Mouse (Mus musculus) CH12F3 (cell line): ENCODE measurements around the gene Adcy9.

Experiments
- in situ Hi-C: fragments of 300-500 bp; cut with MboI; formaldehyde crosslinking; loops from 2 replicates; pipeline ENCODE4 v1.14.3; 2020; ENCODE audit warnings: low sequenced_read_pairs

Adcy9 gene

DNA sequence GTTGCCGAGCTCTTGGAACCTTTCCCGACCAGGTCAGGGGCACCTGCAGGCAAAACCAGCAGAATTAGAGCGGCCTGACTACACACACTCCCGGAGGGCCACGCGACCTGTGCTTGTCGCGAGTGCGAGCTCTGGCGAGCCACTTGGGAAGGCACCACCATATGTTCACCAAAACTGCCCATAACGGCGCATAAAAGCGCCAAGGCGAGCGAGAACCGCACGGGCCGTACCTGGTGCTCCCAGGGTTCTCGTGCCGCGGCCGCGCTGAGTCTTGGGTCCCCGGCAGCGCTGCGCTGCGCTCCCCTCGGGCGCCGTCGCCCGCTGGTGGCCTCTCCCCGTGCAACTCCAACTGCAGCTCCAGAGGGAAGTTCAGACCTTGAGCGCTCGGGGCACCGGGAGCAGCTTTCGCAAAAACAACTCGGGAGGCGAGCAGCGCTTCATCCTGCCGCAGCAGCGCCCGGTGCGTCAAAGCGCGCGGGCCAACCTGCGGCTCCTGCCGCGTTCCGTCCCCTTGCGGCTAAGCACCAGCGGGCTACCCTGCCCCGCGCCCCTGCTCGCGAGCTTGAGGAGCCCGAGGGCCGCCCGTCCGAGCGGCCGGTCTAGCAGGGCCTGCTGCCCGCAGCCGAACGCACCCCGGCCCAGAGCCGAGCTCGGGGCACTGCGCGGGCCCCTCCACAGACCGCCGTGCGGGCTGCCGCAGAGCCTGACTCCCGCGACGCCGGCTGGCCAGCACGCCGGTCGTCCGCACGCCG is 576 bp downstream of the Adcy9 start:
- in situ Hi-C loops, result no loop called here

DNA sequence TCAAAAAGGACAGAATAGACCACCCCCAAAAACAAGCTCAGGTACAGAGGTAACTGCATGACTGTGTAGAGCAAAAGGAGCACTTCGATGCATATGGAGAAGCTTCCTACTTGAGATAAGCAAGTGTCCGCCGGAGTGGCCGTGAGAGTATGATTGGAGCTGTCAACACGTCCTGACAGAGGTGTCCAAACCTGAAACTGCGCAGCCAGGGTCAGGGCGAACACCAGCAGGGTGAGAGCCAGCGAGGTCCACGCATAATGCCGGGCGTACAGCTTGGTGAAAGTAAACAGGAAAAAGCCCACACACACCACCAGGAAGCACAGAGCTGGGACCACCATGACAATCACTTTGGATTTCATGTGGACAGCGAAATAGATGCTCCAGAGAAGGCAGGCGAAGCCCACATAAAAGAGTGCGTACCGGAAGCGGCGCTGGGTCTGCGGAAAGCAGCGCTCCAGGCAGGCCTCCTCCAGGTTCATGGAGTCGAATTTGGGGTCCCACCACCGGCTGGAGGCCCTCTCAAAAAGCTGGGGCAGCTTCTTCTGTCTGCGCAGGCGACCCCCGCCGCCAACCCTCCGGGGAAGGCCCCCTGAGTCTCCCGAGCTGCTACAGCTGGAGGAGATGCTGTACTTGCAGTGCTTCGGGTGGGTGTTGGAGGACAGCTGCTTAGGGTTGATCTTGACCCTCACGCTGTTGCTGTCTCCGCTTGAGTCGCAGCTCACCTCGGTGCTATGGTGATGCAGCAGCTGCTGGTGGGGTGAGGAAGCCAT is 1.3 kb downstream of the Adcy9 start:
- in situ Hi-C loops, result no loop called here

DNA sequence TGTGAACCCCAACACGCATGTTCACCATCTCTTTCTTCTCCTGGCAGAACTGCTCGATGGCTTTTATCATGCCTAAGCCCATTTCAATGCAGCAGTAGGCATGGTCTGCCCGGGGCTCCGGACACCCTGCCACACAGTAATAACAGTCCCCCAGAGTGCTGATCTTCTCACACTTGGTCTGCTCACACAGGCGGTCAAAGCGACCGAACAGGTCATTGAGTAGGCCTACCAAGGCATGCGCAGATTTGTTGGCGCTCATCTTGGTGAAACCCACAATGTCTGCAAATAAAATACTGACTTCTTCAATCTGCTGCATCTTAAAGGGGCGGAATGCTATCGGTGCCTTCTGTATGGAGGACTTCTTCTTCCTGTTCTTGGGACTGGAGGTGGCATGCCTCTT is 2.2 kb downstream of the Adcy9 start:
- in situ Hi-C loops, result no loop called here

GRCm38 (mm10) chr16:4417455-4417854 is 2.8 kb downstream of the Adcy9 start:
- in situ Hi-C loops, result no loop called here

DNA sequence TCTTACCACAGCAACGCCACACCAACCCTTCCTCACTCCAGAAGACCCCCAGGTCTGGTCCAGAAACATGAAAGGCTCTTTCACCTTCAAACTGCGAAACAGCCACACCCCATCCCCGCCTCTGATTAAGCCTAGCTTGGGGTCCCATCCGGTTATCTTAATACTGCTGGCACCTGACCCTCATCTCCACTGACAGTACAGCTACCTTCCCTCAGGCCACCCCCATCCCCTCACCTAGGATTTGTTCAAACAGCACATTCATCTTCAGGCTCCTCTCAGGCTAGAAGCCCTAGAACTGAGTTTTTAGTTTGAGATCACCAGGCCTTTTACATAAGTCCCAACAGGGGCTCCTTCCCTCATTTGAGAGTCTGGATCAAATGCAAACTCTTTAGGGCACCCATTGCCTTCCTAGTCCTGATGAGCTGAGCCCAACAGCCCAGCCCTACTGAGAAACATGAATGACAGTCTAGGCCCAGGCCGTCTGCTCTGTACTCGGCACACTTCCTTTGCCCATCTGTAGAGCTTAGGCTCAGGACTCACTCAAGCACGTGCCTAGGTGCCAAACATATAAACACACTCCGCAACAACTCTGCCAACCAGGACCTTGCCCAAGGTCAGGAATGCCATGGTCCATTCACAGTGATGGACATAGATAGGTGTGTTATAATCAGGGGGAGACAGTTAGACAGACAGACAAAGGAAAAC is 5.3 kb downstream of the Adcy9 start:
- in situ Hi-C loops, result no loop called here

GRCm38 (mm10) chr16:4413988-4414880 is 6.1 kb downstream of the Adcy9 start:
- in situ Hi-C loops, result no loop called here

- in situ Hi-C loops, result no loop called here
Observed at GRCm38 (mm10) chr16:4413301-4413700, 7.0 kb downstream of the Adcy9 start.

DNA sequence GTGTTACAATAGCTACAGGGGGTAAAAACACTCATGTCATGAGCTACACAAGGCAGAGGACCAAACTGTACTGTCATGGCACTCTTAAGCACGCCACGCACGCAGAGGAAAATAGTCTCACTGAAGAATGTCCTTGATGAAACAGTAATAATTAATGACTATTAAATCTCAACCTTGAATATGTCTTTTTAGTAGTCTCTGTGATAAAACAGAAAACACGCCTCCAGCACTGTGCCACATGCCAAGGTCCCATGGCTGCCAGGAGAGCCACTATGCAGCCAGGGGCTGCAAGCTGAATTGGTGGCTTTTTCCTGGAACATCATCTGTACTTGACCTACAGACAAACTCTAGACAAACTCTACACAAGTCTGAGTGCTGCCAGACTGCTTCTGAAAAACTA is 8.0 kb downstream of the Adcy9 start:
- in situ Hi-C loops, result no loop called here

DNA sequence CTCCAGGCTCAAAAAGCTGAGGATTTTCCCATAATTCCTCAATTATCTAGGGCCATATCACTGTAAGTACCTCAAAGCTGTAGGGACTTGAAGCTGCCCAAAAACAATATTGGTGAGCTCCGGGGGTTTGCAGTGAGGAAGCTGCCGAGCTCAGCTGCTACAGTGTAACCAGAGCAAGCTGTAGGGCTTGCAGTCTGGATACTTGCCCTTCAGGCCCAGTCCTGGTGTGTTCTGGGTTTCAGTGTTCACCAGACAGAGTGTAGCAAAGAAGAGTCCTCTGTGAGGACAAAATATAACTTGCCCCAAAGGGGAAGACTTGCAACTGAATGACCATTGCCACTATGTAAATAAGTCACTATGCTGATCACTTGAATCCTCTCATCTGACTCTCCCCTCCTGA is 9.0 kb downstream of the Adcy9 start:
- in situ Hi-C loops, result no loop called here

DNA sequence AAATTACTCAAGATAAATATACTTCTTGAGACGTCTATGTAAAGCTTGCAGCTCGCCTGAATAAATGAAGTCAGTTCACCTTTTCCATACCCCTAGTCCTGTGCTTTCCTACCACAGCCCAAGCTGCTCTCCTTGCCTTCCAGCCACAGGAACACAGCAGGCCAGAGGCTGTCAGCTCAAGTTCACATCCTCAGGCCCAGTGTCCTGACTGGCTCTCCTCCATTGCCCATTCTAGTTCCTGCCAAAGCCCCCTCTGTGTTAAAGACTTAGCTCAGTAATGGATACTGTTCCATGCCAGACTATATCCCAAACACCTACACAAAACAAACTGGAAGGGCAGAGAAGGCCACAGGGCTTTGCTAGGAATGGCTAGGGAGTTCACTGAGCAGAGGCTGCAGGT is 12.8 kb downstream of the Adcy9 start:
- in situ Hi-C loops, result no loop called here

DNA sequence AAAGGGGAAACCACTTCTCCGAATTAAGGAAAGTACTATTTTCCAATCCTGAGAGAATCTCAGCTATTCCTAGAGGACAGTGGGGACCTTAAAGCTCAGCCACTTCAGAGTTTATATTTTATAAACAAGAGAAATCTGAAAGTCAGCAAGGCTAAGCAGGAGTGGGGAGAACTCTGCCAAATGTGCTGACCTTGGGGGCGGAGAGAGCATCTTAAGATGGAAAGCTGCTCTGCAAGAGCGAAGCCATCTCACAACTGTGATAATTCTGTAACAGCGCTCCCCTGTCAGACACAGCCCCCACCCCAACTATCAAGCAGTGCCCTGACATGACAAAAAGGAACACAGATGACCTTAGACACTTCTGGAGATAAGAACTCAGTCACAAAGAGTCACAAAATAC is 13.6 kb downstream of the Adcy9 start:
- in situ Hi-C loops, result no loop called here

GRCm38 (mm10) chr16:4406047-4406586 is 14.2 kb downstream of the Adcy9 start:
- in situ Hi-C loops, result no loop called here

GRCm38 (mm10) chr16:4404933-4405761 is 15.2 kb downstream of the Adcy9 start:
- in situ Hi-C loops, result no loop called here

DNA sequence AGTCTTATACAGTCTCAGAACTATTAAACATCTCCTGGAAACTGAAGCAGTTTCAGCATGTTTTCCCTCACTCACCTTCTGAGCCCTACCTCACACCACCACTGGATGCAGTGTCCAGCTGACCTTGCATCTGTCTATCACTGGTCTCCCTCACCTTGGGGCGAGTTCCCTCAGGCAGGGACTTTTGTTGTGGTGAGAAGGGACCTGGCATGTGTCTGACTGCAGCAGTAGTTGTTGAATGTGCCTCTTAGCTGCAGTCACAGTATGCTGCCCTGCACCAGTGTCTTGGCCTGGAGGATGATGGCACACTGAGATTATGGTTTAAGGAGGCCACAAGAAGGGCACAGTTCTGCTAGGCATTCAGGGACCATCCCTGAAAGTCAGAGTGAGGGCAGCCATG is 19.2 kb downstream of the Adcy9 start:
- in situ Hi-C loops, result no loop called here

DNA sequence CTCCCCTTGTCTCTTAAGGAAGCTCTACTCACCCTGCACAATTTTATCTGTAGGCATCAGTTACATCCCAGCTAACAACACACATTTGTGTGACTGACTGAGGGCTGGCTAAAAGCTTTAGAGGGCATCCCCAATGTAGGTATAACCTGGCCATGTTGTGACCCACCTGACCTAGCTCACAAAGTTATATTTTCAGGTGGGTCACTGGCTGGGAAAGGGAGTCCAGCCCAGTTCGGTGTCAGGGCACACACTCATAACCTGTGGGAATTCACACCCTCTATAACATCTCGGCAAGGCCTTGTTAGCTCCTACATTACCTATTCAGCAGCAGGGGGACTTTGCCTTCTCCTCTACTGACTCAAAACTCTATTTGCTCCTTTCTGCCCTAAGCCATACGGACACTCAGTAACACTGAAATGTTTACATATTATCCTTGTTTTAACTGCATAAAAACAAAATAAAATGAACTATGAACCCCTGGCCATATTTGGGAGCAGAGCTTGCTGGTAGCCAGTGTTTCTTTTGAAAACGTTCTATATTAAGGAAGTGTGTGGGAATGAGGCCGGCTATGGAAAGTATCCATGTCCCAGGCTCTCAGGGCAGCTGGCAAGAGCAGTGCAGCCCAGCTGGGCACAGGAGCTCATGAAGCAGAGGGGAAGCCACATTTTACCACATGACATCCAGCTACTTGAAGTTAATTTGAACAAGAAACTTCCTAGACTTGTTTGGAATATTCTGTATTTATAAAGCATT is 20.7 kb downstream of the Adcy9 start:
- in situ Hi-C loops, result no loop called here

GRCm38 (mm10) chr16:4398782-4399181 is 21.5 kb downstream of the Adcy9 start:
- in situ Hi-C loops, result no loop called here

GRCm38 (mm10) chr16:4397636-4398035 is 22.7 kb downstream of the Adcy9 start:
- in situ Hi-C loops, result no loop called here

GRCm38 (mm10) chr16:4395687-4396341 is 24.5 kb downstream of the Adcy9 start:
- in situ Hi-C loops, result no loop called here
